Comparison of ENCODE assay signal across 26 mouse cellular contexts in the genomic region with DNA sequence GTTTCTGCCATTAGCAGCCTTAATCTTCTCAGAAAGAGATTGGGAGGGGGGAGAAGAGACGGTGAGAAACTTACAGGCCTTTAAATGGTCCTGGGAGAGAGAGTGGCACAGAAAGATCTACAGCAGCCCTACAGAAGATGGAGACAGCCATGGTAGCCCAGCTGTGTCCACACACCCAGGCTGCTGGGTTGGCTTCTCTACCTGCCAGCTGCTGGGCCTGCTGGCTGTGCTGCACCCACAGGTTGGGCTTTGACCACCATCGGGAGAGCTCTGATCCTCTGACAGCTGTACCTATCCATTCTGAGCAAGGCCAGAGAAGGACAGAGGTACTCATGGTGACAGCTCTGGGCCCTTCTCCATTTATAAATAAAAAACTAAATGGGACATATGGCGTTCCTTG. TPM values are rescaled to one million over a fixed set of nuclear protein-coding genes. Genes with fewer than 3 reads are reported as not detected.
"Had no signal": no experiment of that assay in that cellular context is flagged by ENCODE, and none has a peak within 500 bp of the region (broad histone marks: within the 10 kb centered on the region; RNA-seq: fewer than 3 reads in every experiment).

No protein-coding gene starts in this region.

- H3K4me3 ChIP-seq: liver, embryonic 15.5 days; lung, embryonic 15.5 days; megakaryocyte, embryonic 14.5 days; midbrain, embryonic 13.5 days; midbrain, embryonic 15.5 days; neural tube, embryonic 13.5 days had no signal

- H3K36me3 ChIP-seq: liver, embryonic 15.5 days; lung, embryonic 15.5 days; midbrain, embryonic 13.5 days; midbrain, embryonic 15.5 days; neural tube, embryonic 13.5 days had no signal

- ATAC-seq: liver, postnatal 0 days; lung, postnatal 0 days; midbrain, embryonic 13.5 days; midbrain, embryonic 15.5 days had no signal

- DNase-seq: liver, postnatal 0 days; lung, adult 2 months; lung, postnatal 14 days; lung, postnatal 36 days; right cerebral cortex, postnatal 14 days; thymus, adult 2 months; thymus, postnatal 25 days; thymus, postnatal 4 days had no signal

- H3K9ac ChIP-seq: liver, embryonic 15.5 days; liver, postnatal 0 days; lung, embryonic 15.5 days; midbrain, embryonic 13.5 days; midbrain, embryonic 15.5 days; neural tube, embryonic 13.5 days had no signal

- H3K27ac ChIP-seq: liver, embryonic 15.5 days; lung, embryonic 15.5 days; macrophage; midbrain, embryonic 13.5 days; midbrain, embryonic 15.5 days; neural tube, embryonic 13.5 days had no signal

- H3K9me3 ChIP-seq: liver, embryonic 15.5 days; lung, embryonic 15.5 days; megakaryocyte, embryonic 14.5 days; midbrain, embryonic 13.5 days; midbrain, embryonic 15.5 days; neural tube, embryonic 13.5 days had no signal

- H3K4me1 ChIP-seq: liver, embryonic 15.5 days; lung, embryonic 15.5 days; megakaryocyte, embryonic 14.5 days; midbrain, embryonic 13.5 days; midbrain, embryonic 15.5 days; neural tube, embryonic 13.5 days had no signal

- H3K4me2 ChIP-seq: liver, embryonic 15.5 days; lung, embryonic 15.5 days; midbrain, embryonic 11.5 days; midbrain, embryonic 13.5 days; midbrain, embryonic 15.5 days; neural tube, embryonic 13.5 days had no signal

- H3K27me3 ChIP-seq: liver, embryonic 15.5 days; lung, embryonic 15.5 days; midbrain, embryonic 13.5 days; midbrain, embryonic 15.5 days; neural tube, embryonic 13.5 days had no signal

RNA-seq across cellular contexts. Expression of a gene that starts 4.9 kb away (rescaled TPM):
- total RNA-seq: megakaryocyte progenitor cell, adult 5-6 weeks; midbrain, postnatal 0 days; monocyte, adult 5-6 weeks; neutrophil, adult 5-6 weeks had no signal
- polyA plus RNA-seq: liver, postnatal 0 days; lung, postnatal 0 days; macrophage; midbrain, embryonic 11.5 days; spleen, adult 2 months had no signal

RNA-seq across cellular contexts. Expression of a gene that starts 23.8 kb away (rescaled TPM):
- total RNA-seq: megakaryocyte progenitor cell, adult 5-6 weeks; midbrain, postnatal 0 days; monocyte, adult 5-6 weeks; neutrophil, adult 5-6 weeks had no signal
- polyA plus RNA-seq: liver, embryonic 15.5 days; liver, postnatal 0 days; lung, adult 2 months; lung, embryonic 15.5 days; lung, postnatal 0 days; macrophage; midbrain, embryonic 11.5 days; midbrain, embryonic 13.5 days; midbrain, embryonic 15.5 days; midbrain, postnatal 0 days; neural tube, embryonic 11.5 days; neural tube, embryonic 13.5 days; spleen, adult 2 months; stomach, embryonic 14.5 days; stomach, embryonic 16.5 days; thymus, adult 2 months; urinary bladder, adult 2 months had no signal
